Mouse (Mus musculus): ENCODE measurements around the gene Ttll11.

DNA sequence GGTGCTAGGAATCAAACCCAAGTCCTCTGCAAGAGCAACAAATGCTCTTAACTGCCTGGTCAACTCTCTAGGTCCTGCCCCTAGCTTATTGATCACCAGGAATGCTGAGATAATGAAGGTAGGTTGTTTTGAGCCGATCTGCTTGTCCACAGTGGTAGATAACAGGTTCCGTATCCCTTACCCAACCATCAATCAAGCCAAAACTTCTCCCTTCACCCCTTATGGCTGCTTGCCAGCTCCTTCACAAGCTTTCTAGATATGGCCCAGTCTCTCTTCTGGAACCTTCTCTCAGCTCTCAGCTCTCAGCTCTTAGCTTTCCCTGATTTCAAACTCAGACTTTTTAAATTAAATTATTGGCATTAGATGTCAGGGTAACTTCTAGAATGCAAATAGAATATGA, 85.2 kb downstream of the Ttll11 start:
- no peak for TF ChIP-seq GATA1 (IDR thresholded peaks at IDR 0.05; ENCODE audit: low read length)
- TF ChIP-seq TAL1 (IDR thresholded peaks at IDR 0.05; ENCODE audit: low read length): no peak
